Mouse (Mus musculus) bone marrow macrophage, adult 2 months (primary cell): ENCODE data around the gene Tas2r103. TPM values are rescaled to one million over a fixed set of nuclear protein-coding genes. Genes with fewer than 3 reads are reported as not detected.

Experiments
- H3K27ac ChIP-seq: 2 replicates; pipeline ENCODE4 v1.5.1; 2012; ENCODE audit warnings: low read depth, low read length; ENCODE audit not compliant: insufficient read depth
- H3K4me1 ChIP-seq: 2 replicates; pipeline ENCODE4 v1.6.1; 2012; ENCODE audit warnings: low read length; ENCODE audit not compliant: control insufficient read depth, insufficient read depth
- H3K4me3 ChIP-seq: 2 replicates; pipeline ENCODE4 v1.5.1; 2012; ENCODE audit warnings: mild to moderate bottlenecking, low read length, moderate library complexity; ENCODE audit not compliant: insufficient read depth
- CTCF ChIP-seq: IDR thresholded peaks from 2 replicates; pipeline ENCODE4 v1.5.1; 2012; ENCODE audit warnings: low read depth, mild to moderate bottlenecking, low read length, moderate library complexity
- POLR2A ChIP-seq: IDR thresholded peaks from 2 replicates; pipeline ENCODE4 v1.6.1; 2012; ENCODE audit warnings: mild to moderate bottlenecking, low read depth, low read length, borderline replicate concordance
- polyA plus RNA-seq: library from polyadenylated mRNA; stranded (reverse); fragments of >200 nt; gene quantifications from 2 replicates; pipeline ENCODE4 v1.2.4, GENCODE M21; 2012; ENCODE audit not compliant: missing spikeins, insufficient read depth, insufficient read length

Tas2r103 gene
- not detected in 2 replicates for polyA plus RNA-seq

GRCm38 (mm10) chr6:133037001-133037400 is at the start of gene Tas2r103:
Gene Tas2r103, minus strand, starts transcription at chr6:133037101.
- TF ChIP-seq POLR2A: no peak
- no peak for TF ChIP-seq CTCF
- Histone ChIP-seq H3K4me1 (no peaks in the 10 kb centered on the region), H3K4me3 (no peak within 1 kb of the TSS), H3K27ac (no peak within 1 kb of the TSS)

- Histone ChIP-seq H3K4me3 (no peak within 1 kb of the TSS), H3K27ac (no peak within 1 kb of the TSS), H3K4me1 (no peaks in the 10 kb centered on the region)
- TF ChIP-seq POLR2A: no peak
- no peak for TF ChIP-seq CTCF
Measured at GRCm38 (mm10) chr6:133055716-133056115, 18.8 kb upstream of the Tas2r103 start, which contains the start of gene Tas2r140. Gene Tas2r140, minus strand, starts transcription at chr6:133055816.

Other genes with a start within 250 kb of the Tas2r103 start
- not detected in 2 replicates for gene Tas2r117, start 234.3 kb downstream of the Tas2r103 start, polyA plus RNA-seq
- not detected in 2 replicates for gene Tas2r123, start 190.0 kb downstream of the Tas2r103 start, polyA plus RNA-seq
- not detected in 2 replicates for gene Tas2r116, start 181.7 kb downstream of the Tas2r103 start, polyA plus RNA-seq
- not detected in 2 replicates for gene Tas2r110, start 169.1 kb downstream of the Tas2r103 start, polyA plus RNA-seq
- gene Tas2r113, start 144.1 kb downstream of the Tas2r103 start, polyA plus RNA-seq: not detected in 2 replicates
- not detected in 2 replicates for gene Tas2r125, start 127.5 kb downstream of the Tas2r103 start, polyA plus RNA-seq
- gene Tas2r129, start 86.0 kb downstream of the Tas2r103 start, polyA plus RNA-seq: not detected in 2 replicates
- gene Tas2r131, start 79.2 kb downstream of the Tas2r103 start, polyA plus RNA-seq: not detected in 2 replicates
- not detected in 2 replicates for gene Tas2r109, start 56.1 kb downstream of the Tas2r103 start, polyA plus RNA-seq
- gene Tas2r140, start 18.7 kb upstream of the Tas2r103 start, polyA plus RNA-seq: not detected in 2 replicates
- gene Smim10l1, start 67.8 kb upstream of the Tas2r103 start, polyA plus RNA-seq: 38.8 and 45.5 TPM in 2 replicates